ENCODE assay signal across 12 mouse cellular contexts in the genomic region with DNA sequence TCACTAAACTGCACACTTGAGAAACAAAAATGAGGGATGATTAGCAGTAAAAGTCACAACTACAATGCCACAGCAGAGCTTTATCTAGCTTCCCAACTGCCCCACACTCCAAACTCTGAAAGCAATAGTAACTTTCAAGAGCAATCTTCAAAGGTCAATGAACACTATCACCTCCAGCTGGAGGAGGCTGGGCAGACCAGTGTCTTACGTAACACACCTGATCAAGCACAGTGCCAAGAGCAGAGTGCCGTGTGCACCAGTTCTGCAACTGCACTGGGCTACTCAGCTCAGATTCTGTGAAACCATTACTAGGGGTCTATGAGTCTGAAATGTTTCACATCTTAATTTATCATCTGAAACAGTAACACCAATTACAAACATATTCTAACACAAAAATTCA. TPM values are rescaled to one million over a fixed set of nuclear protein-coding genes. Genes with fewer than 3 reads are reported as not detected.
DNase-seq lines count a peak whose midpoint lies in the region; ATAC-seq and TF ChIP-seq lines count a peak whose summit lies in the region.
"Had no signal": no experiment of that assay in that cellular context is flagged by ENCODE, and none has a peak within 500 bp of the region (broad histone marks: within the 10 kb centered on the region; RNA-seq: fewer than 3 reads in every experiment).

No protein-coding gene starts in this region.

- no peak for ATAC-seq in heart, postnatal 0 days (ENCODE audit: insufficient read depth, low read depth)
- ATAC-seq in intestine, embryonic 15.5 days = peak; percentile 75
- ATAC-seq in liver, embryonic 12.5 days = 0 out of 2 replicates have a peak, but pooled peaks have one; percentile 46
- ATAC-seq in forebrain, embryonic 16.5 days = no peak

- no peaks in the 10 kb centered on the region for H3K27me3 ChIP-seq in heart, postnatal 0 days (ENCODE audit: control insufficient read depth, insufficient read depth, low read length)
- H3K27me3 ChIP-seq in intestine, embryonic 15.5 days (replicated peaks) = no peaks in the 10 kb centered on the region
- no peaks in the 10 kb centered on the region for H3K27me3 ChIP-seq in liver, embryonic 12.5 days (replicated peaks)
- no peaks in the 10 kb centered on the region for H3K27me3 ChIP-seq in forebrain, embryonic 16.5 days (replicated peaks; ENCODE audit: control insufficient read depth, insufficient read depth, low read length)
- H3K27me3 ChIP-seq: embryonic facial prominence, embryonic 13.5 days; forebrain, embryonic 12.5 days had no signal

- no peak overlapping the region for H3K4me2 ChIP-seq in heart, postnatal 0 days (ENCODE audit: low read depth, low read length)
- no peak overlapping the region for H3K4me2 ChIP-seq in intestine, embryonic 15.5 days (replicated peaks)
- H3K4me2 ChIP-seq in liver, embryonic 12.5 days = no peak overlapping the region
- no peak overlapping the region for H3K4me2 ChIP-seq in forebrain, embryonic 16.5 days (ENCODE audit: low read length)
- H3K4me2 ChIP-seq: embryonic facial prominence, embryonic 13.5 days; forebrain, embryonic 12.5 days had no signal

- TF ChIP-seq EP300 in heart, postnatal 0 days (IDR thresholded peaks at IDR 0.05; ENCODE audit: low read depth) = no peak

- 23% methylated on average over 2 of the region's 2 CpGs for WGBS in heart, postnatal 0 days
- WGBS in intestine, embryonic 15.5 days = 53% methylated on average over 2 of the region's 2 CpGs
- WGBS in liver, embryonic 12.5 days (ENCODE audit: insufficient replicate concordance) = 37% methylated on average over 2 of the region's 2 CpGs
- WGBS in forebrain, embryonic 16.5 days = 87% methylated on average over 2 of the region's 2 CpGs

- peaks cover 13% of the 10 kb centered on the region for H3K36me3 ChIP-seq in heart, postnatal 0 days (replicated peaks; ENCODE audit: control insufficient read depth, insufficient read depth, low read length)
- no peaks in the 10 kb centered on the region for H3K36me3 ChIP-seq in intestine, embryonic 15.5 days
- peaks cover 7% of the 10 kb centered on the region; the same call in 1 of the 2 replicates for H3K36me3 ChIP-seq in liver, embryonic 12.5 days
- H3K36me3 ChIP-seq in forebrain, embryonic 16.5 days (ENCODE audit: control insufficient read depth, insufficient read depth) = no peaks in the 10 kb centered on the region
- H3K36me3 ChIP-seq: forebrain, embryonic 12.5 days had no signal

- H3K9me3 ChIP-seq in heart, postnatal 0 days (replicated peaks; ENCODE audit: control insufficient read depth, low read length) = no peaks in the 10 kb centered on the region
- no peaks in the 10 kb centered on the region for H3K9me3 ChIP-seq in intestine, embryonic 15.5 days
- no peaks in the 10 kb centered on the region for H3K9me3 ChIP-seq in liver, embryonic 12.5 days (replicated peaks)
- H3K9me3 ChIP-seq in forebrain, embryonic 16.5 days (ENCODE audit: control insufficient read depth, low read length) = no peaks in the 10 kb centered on the region
- H3K9me3 ChIP-seq: embryonic facial prominence, embryonic 13.5 days; forebrain, embryonic 12.5 days had no signal

- no peak overlapping the region for H3K9ac ChIP-seq in heart, postnatal 0 days (replicated peaks; ENCODE audit: low read depth, low read length)
- H3K9ac ChIP-seq in intestine, embryonic 15.5 days = no peak overlapping the region
- no peak overlapping the region for H3K9ac ChIP-seq in liver, embryonic 12.5 days
- H3K9ac ChIP-seq in forebrain, embryonic 16.5 days (replicated peaks; ENCODE audit: low read depth, low read length) = no peak overlapping the region
- H3K9ac ChIP-seq: embryonic facial prominence, embryonic 13.5 days; forebrain, embryonic 12.5 days had no signal

- TF ChIP-seq CTCF in heart, postnatal 0 days (IDR thresholded peaks at IDR 0.05; ENCODE audit: low read depth) = no peak

- H3K4me1 ChIP-seq in heart, postnatal 0 days (ENCODE audit: control insufficient read depth, insufficient read depth) = peaks cover 11% of the 10 kb centered on the region
- H3K4me1 ChIP-seq in intestine, embryonic 15.5 days (replicated peaks) = no peaks in the 10 kb centered on the region; the same call in 1 of the 2 replicates
- H3K4me1 ChIP-seq in liver, embryonic 12.5 days = peaks cover 41% of the 10 kb centered on the region
- H3K4me1 ChIP-seq in forebrain, embryonic 16.5 days (replicated peaks; ENCODE audit: control insufficient read depth, insufficient read depth, low read length) = peaks cover 10% of the 10 kb centered on the region

- peak; percentile 26 for DNase-seq in heart, postnatal 0 days (ENCODE audit: low spot score)
- no peak for DNase-seq in heart, postnatal 4 days
- DNase-seq in lung, postnatal 36 days = peak; percentile 82
- no peak for DNase-seq in T-cell, adult 2 months (ENCODE audit: low spot score)
- DNase-seq: left cerebral cortex, postnatal 4 days; right cerebral cortex, adult 18-20 months had no signal

- H3K4me3 ChIP-seq in heart, postnatal 0 days (ENCODE audit: low read depth, low read length) = no peak overlapping the region
- no peak overlapping the region for H3K4me3 ChIP-seq in intestine, embryonic 15.5 days (replicated peaks)
- H3K4me3 ChIP-seq in liver, embryonic 12.5 days = no peak overlapping the region
- no peak overlapping the region for H3K4me3 ChIP-seq in forebrain, embryonic 16.5 days (replicated peaks; ENCODE audit: low read length)
- H3K4me3 ChIP-seq: embryonic facial prominence, embryonic 13.5 days; forebrain, embryonic 12.5 days had no signal

- H3K27ac ChIP-seq in heart, postnatal 0 days (ENCODE audit: low read depth) = no peak overlapping the region
- H3K27ac ChIP-seq in intestine, embryonic 15.5 days = no peak overlapping the region
- no peak overlapping the region for H3K27ac ChIP-seq in liver, embryonic 12.5 days
- H3K27ac ChIP-seq in forebrain, embryonic 16.5 days (ENCODE audit: low read length) = no peak overlapping the region
- H3K27ac ChIP-seq: embryonic facial prominence, embryonic 13.5 days; forebrain, embryonic 12.5 days; macrophage had no signal

RNA-seq across cellular contexts. Expression of gene Camta1, which starts 38.7 kb away (rescaled TPM):
- 72.7 and 739 TPM in 2 replicates for total RNA-seq in heart, postnatal 0 days (2014; rRNA removed; ENCODE audit: low replicate concordance)
- polyA plus RNA-seq in heart, postnatal 0 days (2015; fragmentation: Nextera tagmentation; extraction: Ambion mirVana) = 240 and 250 TPM in 2 replicates
- 100 to 1,000 TPM; 152 to 172 TPM for total RNA-seq in heart, postnatal 4 days (2021)
- polyA plus RNA-seq in intestine, embryonic 15.5 days (2015; fragmentation: Nextera tagmentation; extraction: Ambion mirVana) = 70.2 and 75.7 TPM in 2 replicates
- 49.6 and 59.1 TPM in 2 replicates for polyA plus RNA-seq in liver, embryonic 12.5 days (2016; fragmentation: Nextera tagmentation; extraction: Ambion mirVana)
- 119 and 123 TPM in 2 replicates for polyA plus RNA-seq in forebrain, embryonic 16.5 days (2015; fragmentation: Nextera tagmentation; extraction: Ambion mirVana)

Comparison
In these comparisons a context has a peak if more than half of its experiments do, and no peak if none do; other contexts are left out.
1. DNase-seq: peak in heart, postnatal 0 days (single experiment) and lung, postnatal 36 days (single experiment); none in heart, postnatal 4 days (single experiment) and T-cell, adult 2 months (single experiment).
2. ATAC-seq: peak in intestine, embryonic 15.5 days (single experiment) and liver, embryonic 12.5 days (single experiment); none in heart, postnatal 0 days (single experiment) and forebrain, embryonic 16.5 days (single experiment).